Mouse (Mus musculus): ENCODE measurements around the gene Ncbp3. TPM values are rescaled to one million over a fixed set of nuclear protein-coding genes. Genes with fewer than 3 reads are reported as not detected.
A peak's percentile ranks its signal among the peaks of the same experiment; 100 is the strongest.

The Ncbp3 gene
- polyA plus RNA-seq, 1 experiment from 2014 or later, result 9.5 TPM

- peak overlapping the region; percentile 79 for H3K4me2 ChIP-seq (ENCODE audit: low read length)
- no peak for ATAC-seq (ENCODE audit: insufficient number of reproducible peaks, insufficient read depth, low FRiP score, low read depth)
- peak overlapping the region; percentile 20 to 96; a peak in 3 of 4 replicates for H3K4me3 ChIP-seq (ENCODE audit: control insufficient read depth in 1 of 2, insufficient read depth in 1 of 2, low read depth in 1 of 2, low read length in 2 of 2)
- H3K4me1 ChIP-seq (ENCODE audit: control insufficient read depth in 2 of 2, insufficient read depth in 2 of 2, low read length in 2 of 2), result peaks cover 0 to 17% of the 10 kb centered on the region in 2 experiments; a peak in 3 of 4 replicates
- H3K27ac ChIP-seq (replicated peaks in 1 of 2; ENCODE audit: control insufficient read depth in 1 of 2, insufficient read depth in 1 of 2, low read depth in 2 of 2, low read length in 2 of 2), result peak overlapping the region in 1 of 2 experiments; percentile 87; a peak in 1 of 4 replicates
- H3K9ac ChIP-seq (ENCODE audit: low read length), result peak overlapping the region; percentile 93
- no peaks in the 10 kb centered on the region for H3K27me3 ChIP-seq (ENCODE audit: control insufficient read depth, insufficient read depth, low read length)
- H3K36me3 ChIP-seq (ENCODE audit: control insufficient read depth, insufficient read depth, low read length), result peaks cover 43% of the 10 kb centered on the region
- 8% methylated on average over 4 of the region's 4 CpGs for WGBS
- no peaks in the 10 kb centered on the region for H3K9me3 ChIP-seq (ENCODE audit: control insufficient read depth, low read length)
These were observed 1.8 kb downstream of the Ncbp3 start for GRCm38 (mm10) chr11:73049335-73049734.

DNA sequence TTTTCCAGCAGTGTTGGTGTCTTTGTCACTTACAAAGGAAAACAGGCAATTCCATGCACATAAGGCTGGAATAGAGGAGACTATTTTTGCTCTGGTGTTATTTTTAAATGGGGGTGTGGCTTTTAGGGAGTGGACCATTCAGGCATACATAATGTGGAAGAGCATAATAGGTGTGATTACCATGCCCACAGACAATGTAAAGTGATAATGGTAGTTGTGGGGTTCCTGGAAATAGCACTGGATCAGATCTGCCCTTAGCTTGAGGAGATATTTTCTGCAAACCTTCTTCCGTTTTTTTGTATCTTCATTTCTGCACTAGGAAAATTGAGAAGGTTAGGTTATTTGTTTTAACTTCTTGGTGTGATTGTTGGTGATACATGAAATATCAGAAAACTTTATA lies 5.2 kb downstream of the Ncbp3 start:
- Histone ChIP-seq H3K27me3 (ENCODE audit: control insufficient read depth, insufficient read depth, low read length) (no peaks in the 10 kb centered on the region), H3K27ac (replicated peaks in 1 of 2; ENCODE audit: control insufficient read depth in 1 of 2, insufficient read depth in 1 of 2, low read depth in 2 of 2, low read length in 2 of 2) (0 out of 4 replicates have a peak overlapping the region, but pooled peaks of 1 of the 2 experiments have one; percentile 2), H3K9me3 (ENCODE audit: control insufficient read depth, low read length) (no peaks in the 10 kb centered on the region), H3K4me3 (ENCODE audit: control insufficient read depth in 1 of 2, insufficient read depth in 1 of 2, low read depth in 1 of 2, low read length in 2 of 2) (no peak overlapping the region), H3K4me1 (ENCODE audit: control insufficient read depth in 2 of 2, insufficient read depth in 2 of 2, low read length in 2 of 2) (peaks cover 0 to 22% of the 10 kb centered on the region in 2 experiments; a peak in 3 of 4 replicates), H3K9ac (ENCODE audit: low read length) (peak overlapping the region; percentile 38; the same call in 1 of the 2 replicates), H3K4me2 (ENCODE audit: low read length) (peak overlapping the region; percentile 37; the same call in 1 of the 2 replicates), H3K36me3 (ENCODE audit: control insufficient read depth, insufficient read depth, low read length) (peaks cover 78% of the 10 kb centered on the region)
- ATAC-seq (ENCODE audit: insufficient number of reproducible peaks, insufficient read depth, low FRiP score, low read depth), result no peak
- 47% methylated on average over 1 of the region's 1 CpGs for WGBS

- WGBS, result 44% methylated on average over 5 of the region's 5 CpGs
These were observed 10.1 kb downstream of the Ncbp3 start for GRCm38 (mm10) chr11:73057701-73058100.

GRCm38 (mm10) chr11:73059630-73060029 lies 12.0 kb downstream of the Ncbp3 start:
- Histone ChIP-seq H3K9ac (ENCODE audit: low read length) (no peak overlapping the region), H3K27me3 (ENCODE audit: control insufficient read depth, insufficient read depth, low read length) (no peaks in the 10 kb centered on the region), H3K36me3 (ENCODE audit: control insufficient read depth, insufficient read depth, low read length) (peaks cover 62% of the 10 kb centered on the region), H3K27ac (replicated peaks in 1 of 2; ENCODE audit: control insufficient read depth in 1 of 2, insufficient read depth in 1 of 2, low read depth in 2 of 2, low read length in 2 of 2) (no peak overlapping the region), H3K4me3 (ENCODE audit: control insufficient read depth in 1 of 2, insufficient read depth in 1 of 2, low read depth in 1 of 2, low read length in 2 of 2) (no peak overlapping the region), H3K4me1 (ENCODE audit: control insufficient read depth in 2 of 2, insufficient read depth in 2 of 2, low read length in 2 of 2) (peaks cover 0 to 13% of the 10 kb centered on the region in 2 experiments; a peak in 2 of 4 replicates), H3K9me3 (ENCODE audit: control insufficient read depth, low read length) (no peaks in the 10 kb centered on the region), H3K4me2 (ENCODE audit: low read length) (no peak overlapping the region)
- ATAC-seq (ENCODE audit: insufficient number of reproducible peaks, insufficient read depth, low FRiP score, low read depth), result no peak
- WGBS, result 93% methylated on average over 3 of the region's 3 CpGs

More at GRCm38 (mm10) chr11:73057701-73058100, 10.1 kb downstream of the Ncbp3 start:
- ATAC-seq (ENCODE audit: insufficient number of reproducible peaks, insufficient read depth, low FRiP score, low read depth), result no peak
- H3K4me3 ChIP-seq (ENCODE audit: control insufficient read depth in 1 of 2, insufficient read depth in 1 of 2, low read depth in 1 of 2, low read length in 2 of 2), result no peak overlapping the region
- H3K4me2 ChIP-seq (ENCODE audit: low read length), result no peak overlapping the region
- H3K9ac ChIP-seq (ENCODE audit: low read length), result no peak overlapping the region
- peaks cover 0 to 13% of the 10 kb centered on the region in 2 experiments; a peak in 2 of 4 replicates for H3K4me1 ChIP-seq (ENCODE audit: control insufficient read depth in 2 of 2, insufficient read depth in 2 of 2, low read length in 2 of 2)
- no peak overlapping the region for H3K27ac ChIP-seq (replicated peaks in 1 of 2; ENCODE audit: control insufficient read depth in 1 of 2, insufficient read depth in 1 of 2, low read depth in 2 of 2, low read length in 2 of 2)
- H3K27me3 ChIP-seq (ENCODE audit: control insufficient read depth, insufficient read depth, low read length), result no peaks in the 10 kb centered on the region
- H3K9me3 ChIP-seq (ENCODE audit: control insufficient read depth, low read length), result no peaks in the 10 kb centered on the region
- H3K36me3 ChIP-seq (ENCODE audit: control insufficient read depth, insufficient read depth, low read length), result peaks cover 81% of the 10 kb centered on the region

DNA sequence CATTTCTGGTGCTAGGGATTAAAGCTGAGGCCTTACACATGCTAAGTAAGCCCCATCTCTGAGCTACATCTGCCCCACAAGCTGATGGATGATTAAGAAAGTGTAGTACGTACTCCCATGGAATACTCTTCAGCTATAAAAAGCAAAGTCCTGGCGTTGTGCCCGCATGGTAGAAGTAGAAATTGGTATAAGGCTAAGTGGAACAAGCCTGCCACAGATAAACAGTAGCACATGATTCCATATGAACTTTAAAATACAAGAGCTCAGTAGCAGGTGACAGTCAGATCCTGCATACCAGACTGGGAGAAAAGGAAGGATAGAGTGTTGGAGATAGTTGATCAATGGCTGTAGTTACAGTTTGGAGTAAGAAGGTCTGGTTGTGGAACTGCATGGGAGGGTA lies 13.8 kb downstream of the Ncbp3 start:
- no peak overlapping the region for H3K4me2 ChIP-seq (ENCODE audit: low read length)
- peaks cover 0 to 13% of the 10 kb centered on the region in 2 experiments; a peak in 2 of 4 replicates for H3K4me1 ChIP-seq (ENCODE audit: control insufficient read depth in 2 of 2, insufficient read depth in 2 of 2, low read length in 2 of 2)
- ATAC-seq (ENCODE audit: insufficient number of reproducible peaks, insufficient read depth, low FRiP score, low read depth), result no peak
- H3K9ac ChIP-seq (ENCODE audit: low read length), result no peak overlapping the region
- H3K27ac ChIP-seq (replicated peaks in 1 of 2; ENCODE audit: control insufficient read depth in 1 of 2, insufficient read depth in 1 of 2, low read depth in 2 of 2, low read length in 2 of 2), result peak overlapping the region; percentile 33 to 41; a peak in 2 of 4 replicates
- H3K4me3 ChIP-seq (ENCODE audit: control insufficient read depth in 1 of 2, insufficient read depth in 1 of 2, low read depth in 1 of 2, low read length in 2 of 2), result no peak overlapping the region
- H3K27me3 ChIP-seq (ENCODE audit: control insufficient read depth, insufficient read depth, low read length), result no peaks in the 10 kb centered on the region
- no peaks in the 10 kb centered on the region for H3K9me3 ChIP-seq (ENCODE audit: control insufficient read depth, low read length)
- WGBS, result 30% methylated on average over 3 of the region's 3 CpGs
- H3K36me3 ChIP-seq (ENCODE audit: control insufficient read depth, insufficient read depth, low read length), result peaks cover 55% of the 10 kb centered on the region

DNA sequence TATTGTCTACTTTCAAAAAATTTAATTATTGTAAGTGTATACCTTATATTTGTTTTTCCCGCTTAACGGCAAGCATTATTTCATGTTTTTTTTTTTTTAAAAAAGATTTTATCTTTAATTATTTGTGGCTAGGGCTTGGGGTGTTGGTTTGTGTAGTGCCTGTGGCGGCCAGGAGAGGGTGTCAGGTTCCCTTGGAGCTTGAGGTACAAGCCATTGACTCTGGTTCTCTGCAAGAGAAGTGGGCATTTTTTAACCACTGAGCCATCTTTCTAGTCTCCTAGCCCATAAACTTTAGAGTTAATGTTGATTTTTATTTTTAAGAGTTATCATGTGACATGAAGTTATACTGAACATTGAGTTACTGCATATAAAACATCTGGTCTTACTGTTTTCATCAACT lies 24.3 kb downstream of the Ncbp3 start:
- peaks cover 96% of the 10 kb centered on the region for H3K36me3 ChIP-seq (ENCODE audit: control insufficient read depth, insufficient read depth, low read length)

DNA sequence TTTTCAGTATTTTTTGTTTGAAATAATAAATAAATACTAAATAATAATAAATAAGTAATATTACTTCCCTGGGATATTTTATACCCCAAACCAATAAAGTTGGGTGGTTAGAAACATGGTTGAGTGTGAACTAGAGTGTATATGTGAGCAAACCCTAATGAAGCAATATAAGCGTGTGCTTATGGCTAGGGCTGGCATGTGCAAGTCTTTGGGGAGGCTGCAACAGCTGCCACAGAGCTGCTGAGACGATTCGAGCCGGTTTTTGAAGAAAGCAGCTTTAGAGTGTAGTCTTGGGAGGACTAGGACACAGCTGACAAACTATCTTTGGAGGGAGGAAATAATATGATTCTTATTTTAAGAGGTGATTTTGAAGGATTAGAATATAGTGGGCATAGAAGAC lies 28.7 kb downstream of the Ncbp3 start:
- WGBS, result 88% methylated on average over 4 of the region's 4 CpGs
- ATAC-seq (ENCODE audit: insufficient number of reproducible peaks, insufficient read depth, low FRiP score, low read depth), result no peak
- H3K36me3 ChIP-seq (ENCODE audit: control insufficient read depth, insufficient read depth, low read length), result peaks cover 96% of the 10 kb centered on the region

More for the DNA sequence above, 24.3 kb downstream of the Ncbp3 start:
- 84% methylated on average over 3 of the region's 3 CpGs for WGBS
- no peak overlapping the region for H3K4me2 ChIP-seq (ENCODE audit: low read length)
- H3K9ac ChIP-seq (ENCODE audit: low read length), result no peak overlapping the region
- no peak overlapping the region for H3K4me3 ChIP-seq (ENCODE audit: control insufficient read depth in 1 of 2, insufficient read depth in 1 of 2, low read depth in 1 of 2, low read length in 2 of 2)
- H3K27me3 ChIP-seq (ENCODE audit: control insufficient read depth, insufficient read depth, low read length), result no peaks in the 10 kb centered on the region
- H3K27ac ChIP-seq (replicated peaks in 1 of 2; ENCODE audit: control insufficient read depth in 1 of 2, insufficient read depth in 1 of 2, low read depth in 2 of 2, low read length in 2 of 2), result no peak overlapping the region
- no peak for ATAC-seq (ENCODE audit: insufficient number of reproducible peaks, insufficient read depth, low FRiP score, low read depth)
- no peaks in the 10 kb centered on the region for H3K4me1 ChIP-seq (ENCODE audit: control insufficient read depth in 2 of 2, insufficient read depth in 2 of 2, low read length in 2 of 2)
- no peaks in the 10 kb centered on the region for H3K9me3 ChIP-seq (ENCODE audit: control insufficient read depth, low read length)

DNA sequence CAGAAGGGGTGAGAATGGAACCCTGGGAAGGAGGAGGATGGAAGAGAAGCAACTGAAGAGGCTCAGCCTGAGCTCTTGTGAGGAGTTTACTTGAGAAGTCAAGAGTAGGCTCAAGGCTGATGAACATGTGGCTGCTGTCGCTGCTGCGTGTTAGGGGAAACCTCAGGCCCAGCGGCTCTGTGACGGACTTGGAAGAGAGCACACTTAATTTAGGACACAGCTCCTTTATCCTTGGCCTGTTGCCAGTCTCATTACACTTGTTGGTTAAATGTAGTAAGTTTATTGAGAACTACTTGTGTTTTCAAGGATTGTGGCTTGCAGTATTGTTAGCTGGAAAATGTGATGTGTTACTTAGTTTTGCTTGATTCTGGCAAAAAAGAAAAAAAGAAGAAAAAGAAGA lies 29.1 kb downstream of the Ncbp3 start:
- peaks cover 96% of the 10 kb centered on the region for H3K36me3 ChIP-seq (ENCODE audit: control insufficient read depth, insufficient read depth, low read length)

More for the DNA sequence above, 28.7 kb downstream of the Ncbp3 start:
- Histone ChIP-seq H3K9ac (ENCODE audit: low read length) (no peak overlapping the region), H3K4me1 (ENCODE audit: control insufficient read depth in 2 of 2, insufficient read depth in 2 of 2, low read length in 2 of 2) (no peaks in the 10 kb centered on the region), H3K4me2 (ENCODE audit: low read length) (no peak overlapping the region), H3K27me3 (ENCODE audit: control insufficient read depth, insufficient read depth, low read length) (no peaks in the 10 kb centered on the region), H3K9me3 (ENCODE audit: control insufficient read depth, low read length) (no peaks in the 10 kb centered on the region), H3K4me3 (ENCODE audit: control insufficient read depth in 1 of 2, insufficient read depth in 1 of 2, low read depth in 1 of 2, low read length in 2 of 2) (no peak overlapping the region), H3K27ac (replicated peaks in 1 of 2; ENCODE audit: control insufficient read depth in 1 of 2, insufficient read depth in 1 of 2, low read depth in 2 of 2, low read length in 2 of 2) (no peak overlapping the region)

More for the DNA sequence above, 29.1 kb downstream of the Ncbp3 start:
- Histone ChIP-seq H3K4me1 (ENCODE audit: control insufficient read depth in 2 of 2, insufficient read depth in 2 of 2, low read length in 2 of 2) (no peaks in the 10 kb centered on the region), H3K9me3 (ENCODE audit: control insufficient read depth, low read length) (no peaks in the 10 kb centered on the region), H3K4me2 (ENCODE audit: low read length) (no peak overlapping the region), H3K27me3 (ENCODE audit: control insufficient read depth, insufficient read depth, low read length) (no peaks in the 10 kb centered on the region), H3K9ac (ENCODE audit: low read length) (no peak overlapping the region), H3K4me3 (ENCODE audit: control insufficient read depth in 1 of 2, insufficient read depth in 1 of 2, low read depth in 1 of 2, low read length in 2 of 2) (no peak overlapping the region), H3K27ac (replicated peaks in 1 of 2; ENCODE audit: control insufficient read depth in 1 of 2, insufficient read depth in 1 of 2, low read depth in 2 of 2, low read length in 2 of 2) (no peak overlapping the region)
- WGBS, result 52% methylated on average over 4 of the region's 4 CpGs
- no peak for ATAC-seq (ENCODE audit: insufficient number of reproducible peaks, insufficient read depth, low FRiP score, low read depth)

Measured in heart, embryonic 14.5 days (tissue).